Mouse (Mus musculus) subcutaneous adipose tissue, adult 2 months (tissue): ENCODE results near the gene Ankrd1. TPM values are rescaled to one million over a fixed set of nuclear protein-coding genes. Genes with fewer than 3 reads are reported as not detected.

Source experiments
- polyA plus RNA-seq: library from polyadenylated mRNA; depleted of rRNA; stranded (reverse); fragments of >200 nt; gene quantifications from 2 replicates; pipeline ENCODE4 v1.2.3, GENCODE M21; 2012; ENCODE audit warnings: low replicate concordance; rRNA removed

Gene Ankrd1
- 0.10 TPM in 1 of 2 replicates, not detected in the other for polyA plus RNA-seq

DNA sequence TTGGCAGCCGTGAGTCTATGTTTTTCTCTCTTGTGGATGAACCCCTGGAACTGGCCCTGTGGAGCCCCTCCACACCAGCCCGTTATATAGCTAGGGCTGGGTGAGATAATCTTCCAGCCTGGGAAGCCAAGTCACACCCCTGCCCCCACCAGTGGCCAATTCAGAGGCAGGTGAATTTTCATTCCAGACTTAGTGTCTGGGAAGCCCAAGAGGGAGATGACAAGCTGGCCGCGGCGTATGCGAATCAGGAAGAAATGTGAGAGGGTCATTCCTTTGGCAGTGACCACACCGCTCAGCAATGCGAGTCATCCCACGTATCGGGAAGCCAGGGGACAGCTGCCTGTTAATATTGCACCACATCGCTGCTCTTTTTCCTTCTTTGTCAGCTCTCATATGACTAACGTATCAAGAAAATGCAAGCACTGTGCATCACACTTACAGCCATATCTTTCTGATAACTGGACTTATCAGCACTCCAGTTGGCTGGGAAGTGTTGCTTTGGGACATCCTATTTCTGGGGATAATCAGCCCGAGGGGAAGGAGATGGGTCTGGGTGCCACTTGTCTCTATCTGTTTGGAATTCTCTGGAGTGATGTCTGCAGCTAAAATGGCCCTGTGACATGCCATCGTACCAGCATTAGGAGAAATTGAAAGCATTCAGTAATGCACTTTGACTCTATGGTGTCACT, at the start of gene Ankrd1:
Ankrd1 (minus strand) TSS at position 317 of the 689 bp plus-strand sequence.

DNA sequence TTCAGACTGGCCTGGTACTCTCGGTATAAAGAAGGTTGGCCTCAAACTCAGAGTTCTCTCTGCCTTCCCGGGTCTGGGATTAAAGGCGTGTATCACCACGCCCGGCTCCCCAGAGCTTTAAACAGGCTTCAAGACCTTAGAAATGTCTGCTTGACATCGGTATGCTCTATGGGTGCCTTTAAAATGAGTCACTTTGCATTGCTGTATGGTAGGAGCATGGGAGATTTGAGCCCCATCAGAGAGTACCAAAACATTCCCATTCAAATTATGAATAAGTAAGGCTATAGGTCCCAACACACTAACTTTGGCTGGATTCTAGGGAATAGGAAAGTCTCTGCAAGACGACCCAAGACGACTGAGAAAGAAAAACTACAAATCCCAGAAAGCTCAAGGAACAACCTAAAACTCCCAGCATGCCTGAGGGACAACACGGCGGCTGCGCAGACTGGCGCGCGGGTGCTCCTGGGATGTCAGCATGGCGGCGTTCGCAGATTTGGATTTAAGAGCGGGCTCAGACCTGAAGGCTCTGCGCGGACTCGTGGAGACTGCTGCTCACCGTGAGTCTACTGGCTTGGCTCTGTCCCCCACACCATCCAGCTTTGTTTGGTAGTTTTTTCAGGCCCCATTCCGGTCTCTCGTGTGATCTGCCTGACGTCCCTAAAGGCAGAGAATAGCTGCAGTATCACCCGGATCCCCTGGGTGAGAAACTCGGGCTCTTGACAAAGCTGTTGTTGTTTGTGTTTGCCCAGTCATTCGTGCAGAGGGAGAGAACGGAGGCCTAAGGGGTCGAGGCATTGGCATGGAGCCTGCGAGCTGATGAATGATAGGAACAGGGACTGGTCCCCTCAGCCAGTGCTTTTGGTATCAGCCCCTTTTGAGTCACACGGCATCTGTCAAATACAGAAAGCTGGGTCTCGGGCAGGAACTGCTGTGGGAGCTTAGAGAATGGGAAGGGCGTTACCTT, 36.4 kb downstream of the Ankrd1 start, which contains the start of gene Rpp30:
Rpp30 (plus strand) TSS at position 455 of the 964 bp plus-strand sequence.

Other genes starting within 250 kb of the Ankrd1 start
- 0.36 and 0.47 TPM in 2 replicates for gene Htr7, start 62.6 kb downstream of the Ankrd1 start, polyA plus RNA-seq
- gene Rpp30, start 36.4 kb downstream of the Ankrd1 start, polyA plus RNA-seq, result 4.3 and 5.6 TPM in 2 replicates
- 6.9 and 7.5 TPM in 2 replicates for gene Pcgf5, start 228.2 kb upstream of the Ankrd1 start, polyA plus RNA-seq